Mouse (Mus musculus): ENCODE data around the gene Fgr.
A peak's percentile ranks its signal among the peaks of the same experiment; 100 is the strongest.
"Not testable (repeated sequence)": the region's sequence is repeated elsewhere in the genome, so short reads cannot be mapped to it uniquely, and the experiment has no call there.

The Fgr gene

DNA sequence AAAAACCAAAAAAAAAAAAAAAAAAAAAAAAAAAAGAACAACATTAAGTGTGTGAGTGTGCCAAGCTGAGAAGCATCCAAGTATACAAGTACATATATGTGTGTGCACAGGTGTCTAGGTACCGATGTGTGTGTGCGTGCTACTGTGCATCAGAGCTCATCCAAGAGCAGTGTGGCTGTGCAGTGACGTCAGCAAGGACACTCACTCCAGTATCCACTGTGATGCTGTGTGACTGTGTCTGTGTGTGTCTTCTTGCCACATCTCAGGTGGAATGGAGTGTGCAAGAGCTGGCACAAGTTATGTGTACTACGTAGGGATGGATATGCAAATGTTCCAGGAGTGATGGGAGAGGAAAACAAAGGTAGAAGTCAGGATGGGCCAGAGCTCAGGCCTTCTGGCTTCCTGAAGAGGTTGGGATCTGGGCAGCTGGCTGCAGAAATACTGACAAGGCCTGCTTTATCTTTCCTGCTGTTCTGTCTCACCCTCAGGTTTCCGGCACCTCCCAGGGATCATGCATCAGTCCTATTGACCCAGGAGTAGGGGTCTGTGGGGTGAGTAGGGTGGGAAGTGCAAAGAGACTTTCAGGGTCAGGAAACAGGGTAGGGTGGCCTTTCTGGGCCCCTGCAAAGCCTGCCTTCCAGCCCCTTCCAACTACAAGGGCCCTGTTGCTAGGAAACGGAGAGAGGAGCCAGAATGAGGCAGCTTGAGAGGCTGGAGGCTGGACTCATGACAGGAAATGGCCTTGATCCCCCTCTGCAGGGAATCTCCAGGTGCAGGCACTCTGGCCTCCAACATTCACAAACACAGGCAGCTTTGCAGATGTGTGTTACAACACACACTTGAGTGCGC, 10.0 kb downstream of the Fgr start:
- DNase-seq (ENCODE audit: low spot score): no peak

DNA sequence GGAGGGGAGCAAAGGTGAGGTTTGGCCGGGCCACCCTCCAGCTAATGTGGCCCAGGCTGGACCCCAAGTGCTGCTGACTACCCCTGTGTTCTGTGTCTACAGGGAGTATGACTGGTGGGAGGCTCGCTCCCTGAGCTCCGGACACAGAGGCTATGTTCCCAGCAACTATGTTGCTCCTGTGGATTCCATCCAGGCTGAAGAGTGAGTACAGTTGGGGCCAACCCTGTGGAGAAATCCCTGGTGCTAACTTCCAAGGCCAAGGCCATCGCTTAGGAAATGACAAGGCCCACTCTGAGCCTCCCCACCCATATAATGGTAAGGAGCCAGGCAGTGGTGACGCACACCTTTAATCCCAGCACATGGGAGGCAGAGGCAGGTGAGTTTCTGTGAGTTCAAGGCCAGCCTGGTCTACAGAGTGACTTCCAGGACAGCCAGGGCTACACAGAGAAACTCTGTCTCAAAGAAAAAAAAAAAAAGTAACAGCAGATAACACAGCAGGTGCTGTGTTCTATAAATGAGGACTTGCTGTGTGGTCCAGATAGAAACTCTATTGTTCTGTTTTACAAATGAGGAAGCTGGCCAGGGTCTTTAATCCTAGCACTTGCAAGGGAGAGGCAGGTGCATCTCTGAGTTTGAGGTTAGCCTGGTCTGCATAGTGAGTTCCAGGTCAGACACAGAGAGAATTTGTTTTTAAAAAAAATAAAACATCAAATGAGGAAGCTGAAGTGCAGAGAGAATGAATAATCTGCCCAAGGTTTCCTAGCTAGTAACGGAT, 14.9 kb downstream of the Fgr start:
- DNase-seq (ENCODE audit: low spot score): no peak

GRCm38 (mm10) chr4:132993553-132993952, 19.7 kb downstream of the Fgr start:
- no peak for DNase-seq (ENCODE audit: low spot score)

DNA sequence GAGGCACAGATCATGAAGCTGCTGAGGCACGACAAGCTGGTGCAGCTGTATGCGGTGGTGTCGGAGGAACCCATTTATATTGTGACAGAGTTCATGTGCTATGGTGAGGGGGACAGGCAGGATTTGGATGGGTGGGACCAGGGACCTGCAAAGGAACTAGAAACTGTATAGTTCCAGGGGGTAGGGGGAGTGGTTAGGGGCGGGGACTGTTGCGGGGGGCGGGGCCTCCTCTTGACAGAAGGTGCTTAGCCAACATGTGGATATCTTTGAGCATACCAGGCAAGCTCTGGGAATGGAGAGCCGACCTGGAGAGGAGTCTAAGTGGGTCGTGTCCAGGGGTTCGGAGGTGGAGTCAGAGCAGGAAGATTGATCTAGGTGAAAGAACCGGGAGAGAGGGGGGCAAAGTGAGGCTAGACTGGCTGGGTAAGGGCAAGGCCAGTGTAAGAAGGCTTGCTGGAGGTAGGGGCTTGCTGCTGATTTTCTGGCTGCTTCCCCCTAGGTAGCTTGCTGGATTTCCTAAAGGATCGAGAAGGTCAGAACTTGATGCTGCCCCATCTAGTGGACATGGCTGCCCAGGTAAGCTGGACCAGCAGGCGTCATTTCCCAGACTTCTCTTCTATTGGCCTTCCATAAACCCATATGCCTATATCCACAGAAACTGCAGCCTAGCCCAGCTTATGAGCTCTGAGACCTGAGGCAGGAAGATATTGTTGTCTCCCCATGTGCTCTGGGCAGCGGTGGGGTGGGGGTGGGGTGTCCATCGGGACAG, 23.8 kb downstream of the Fgr start:
- no peak for DNase-seq (ENCODE audit: low spot score)

DNA sequence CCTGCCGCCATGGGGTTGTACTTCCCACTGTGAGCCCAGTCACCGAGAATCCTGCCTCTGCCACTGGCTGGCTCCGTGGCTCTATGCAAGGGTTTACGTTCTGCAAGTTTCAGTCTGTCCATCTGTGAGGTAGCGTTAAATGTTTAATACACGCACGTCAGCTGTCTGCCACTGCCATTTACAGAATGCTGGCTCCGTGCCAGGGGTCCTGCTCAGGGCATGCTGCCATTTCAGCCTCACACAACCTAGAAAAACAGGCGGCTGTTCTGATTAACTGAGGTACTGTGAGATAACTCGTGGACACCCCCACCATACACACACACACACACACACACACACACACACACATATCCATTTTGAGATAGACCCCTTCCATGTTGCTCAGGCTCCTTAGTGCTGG, 29.0 kb downstream of the Fgr start:
- no peak for DNase-seq (ENCODE audit: low spot score)

DNA sequence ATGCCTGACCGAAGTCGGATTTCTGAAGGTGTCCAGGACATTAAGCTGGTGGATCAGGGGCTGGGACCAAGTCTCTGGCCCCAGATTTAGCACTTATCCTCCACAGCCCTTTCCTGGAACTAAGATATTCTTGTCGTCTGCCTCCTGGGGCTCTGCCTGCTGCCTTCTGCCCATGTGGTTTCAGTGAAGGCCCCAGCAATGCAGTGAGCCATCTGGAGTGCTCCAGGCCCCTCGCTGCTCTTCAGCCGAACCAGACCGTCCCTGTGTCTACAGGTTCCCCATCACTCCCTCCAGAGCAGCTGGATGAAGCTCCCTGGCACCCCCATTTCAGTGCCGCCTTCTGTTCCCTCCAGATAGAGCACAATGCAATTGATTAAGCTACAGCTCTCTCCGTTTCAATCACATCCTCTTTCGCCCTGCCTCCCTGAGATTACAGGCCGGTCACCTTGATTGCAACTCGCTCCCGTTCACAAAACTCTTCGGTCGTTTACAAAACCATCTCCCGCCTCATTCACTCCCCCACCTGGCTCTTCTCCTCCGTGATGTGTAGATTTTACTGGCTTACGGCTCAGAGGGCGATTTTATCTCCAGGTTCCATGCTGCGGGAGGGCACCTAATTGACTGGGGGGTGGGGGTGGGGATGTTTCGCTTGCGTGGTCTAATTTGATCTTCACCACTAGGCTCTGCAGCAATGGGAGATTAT, 29.6 kb downstream of the Fgr start:
- no peak for DNase-seq (ENCODE audit: low spot score)

DNA sequence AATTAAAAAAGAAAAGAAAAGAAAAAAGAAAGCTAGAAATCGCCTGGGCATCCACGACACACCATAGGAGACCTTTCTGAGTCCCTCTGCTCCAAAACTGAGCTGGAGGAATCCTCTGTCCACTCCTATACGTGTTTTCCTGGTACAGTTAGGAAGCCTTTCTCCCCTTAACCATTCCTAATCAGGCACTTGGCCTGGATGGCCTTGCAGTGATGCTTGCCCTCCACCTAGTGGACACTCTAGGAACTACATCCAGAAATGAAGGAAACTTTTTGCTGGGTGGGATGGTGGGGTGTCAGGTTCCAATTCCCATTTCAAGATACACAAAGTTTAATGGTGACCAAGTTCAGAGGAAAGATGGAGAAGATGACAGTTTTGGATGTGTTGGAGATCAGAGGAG, 31.3 kb downstream of the Fgr start:
- DNase-seq (ENCODE audit: low spot score): no peak

DNA sequence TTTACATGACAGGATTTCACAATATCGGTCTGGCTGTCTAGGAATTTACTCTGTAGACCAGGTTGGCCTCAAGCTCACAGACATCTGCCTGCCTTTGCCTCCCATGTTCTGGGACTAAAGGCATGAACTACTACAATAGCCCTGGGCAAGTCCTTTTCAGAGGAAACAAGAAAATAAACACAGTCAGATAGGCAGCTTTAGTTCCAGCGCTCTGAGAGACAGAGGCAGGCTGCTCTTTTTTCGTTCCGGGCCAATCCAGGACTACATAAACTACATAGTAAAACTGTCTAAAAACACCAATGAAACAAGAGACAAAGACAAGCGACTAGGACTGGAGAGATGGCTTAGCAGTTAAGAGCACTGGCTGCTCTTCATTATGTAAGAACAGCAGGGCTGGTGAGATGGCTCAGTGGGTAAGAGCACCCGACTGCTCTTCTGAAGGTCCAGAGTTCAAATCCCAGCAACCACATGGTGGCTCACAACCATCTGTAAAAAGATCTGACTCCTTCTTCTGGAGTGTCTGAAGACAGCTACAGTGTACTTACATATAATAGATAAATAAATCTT, 32.1 kb downstream of the Fgr start:
- DNase-seq (ENCODE audit: low spot score): not testable (repeated sequence)

GRCm38 (mm10) chr4:133007513-133008380, 33.9 kb downstream of the Fgr start:
- DNase-seq (ENCODE audit: low spot score): no peak

- no peak for DNase-seq (ENCODE audit: low spot score)
Measured at GRCm38 (mm10) chr4:133009131-133009530, 35.2 kb downstream of the Fgr start.

DNA sequence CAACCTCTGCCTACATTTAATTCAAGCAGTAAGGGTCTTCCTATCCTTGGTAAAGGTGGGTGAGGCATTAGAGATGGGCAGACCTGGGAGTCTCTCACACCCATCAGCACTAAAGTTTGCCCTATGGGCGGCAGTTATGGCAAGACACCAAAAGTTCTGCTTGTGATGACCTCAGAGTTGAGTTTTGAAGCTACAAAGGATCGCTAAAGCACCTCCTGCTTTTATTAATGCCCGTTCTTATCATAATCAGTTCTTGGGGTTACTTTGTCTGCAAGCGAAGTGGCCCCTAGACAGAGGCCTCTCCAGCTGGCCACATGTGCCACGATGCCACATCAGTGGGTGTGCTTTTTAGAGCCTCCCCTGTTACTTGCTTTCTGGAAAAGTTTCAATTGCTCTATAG, 35.8 kb downstream of the Fgr start:
- no peak for DNase-seq (ENCODE audit: low spot score)

DNA sequence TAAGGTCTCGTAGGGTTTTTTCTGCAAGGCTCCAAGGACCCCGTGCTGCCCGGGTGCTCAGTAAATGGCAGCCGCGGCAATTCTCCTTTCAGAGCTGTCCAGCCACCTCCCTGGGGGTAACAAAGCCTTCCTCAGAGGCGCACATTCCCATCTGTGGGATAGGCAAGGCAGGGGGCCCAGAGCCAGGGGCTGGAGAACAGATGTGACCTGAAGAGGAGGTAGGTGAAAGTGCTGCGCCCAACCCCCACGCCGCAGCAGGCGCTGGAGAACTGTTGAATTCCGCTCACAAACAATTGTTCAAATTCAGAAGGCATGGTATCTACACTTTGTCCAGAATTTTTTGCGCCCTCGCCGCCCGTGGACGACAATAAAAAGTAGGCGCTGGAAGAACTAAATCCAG, 36.7 kb downstream of the Fgr start:
- DNase-seq (ENCODE audit: low spot score): no peak

DNA sequence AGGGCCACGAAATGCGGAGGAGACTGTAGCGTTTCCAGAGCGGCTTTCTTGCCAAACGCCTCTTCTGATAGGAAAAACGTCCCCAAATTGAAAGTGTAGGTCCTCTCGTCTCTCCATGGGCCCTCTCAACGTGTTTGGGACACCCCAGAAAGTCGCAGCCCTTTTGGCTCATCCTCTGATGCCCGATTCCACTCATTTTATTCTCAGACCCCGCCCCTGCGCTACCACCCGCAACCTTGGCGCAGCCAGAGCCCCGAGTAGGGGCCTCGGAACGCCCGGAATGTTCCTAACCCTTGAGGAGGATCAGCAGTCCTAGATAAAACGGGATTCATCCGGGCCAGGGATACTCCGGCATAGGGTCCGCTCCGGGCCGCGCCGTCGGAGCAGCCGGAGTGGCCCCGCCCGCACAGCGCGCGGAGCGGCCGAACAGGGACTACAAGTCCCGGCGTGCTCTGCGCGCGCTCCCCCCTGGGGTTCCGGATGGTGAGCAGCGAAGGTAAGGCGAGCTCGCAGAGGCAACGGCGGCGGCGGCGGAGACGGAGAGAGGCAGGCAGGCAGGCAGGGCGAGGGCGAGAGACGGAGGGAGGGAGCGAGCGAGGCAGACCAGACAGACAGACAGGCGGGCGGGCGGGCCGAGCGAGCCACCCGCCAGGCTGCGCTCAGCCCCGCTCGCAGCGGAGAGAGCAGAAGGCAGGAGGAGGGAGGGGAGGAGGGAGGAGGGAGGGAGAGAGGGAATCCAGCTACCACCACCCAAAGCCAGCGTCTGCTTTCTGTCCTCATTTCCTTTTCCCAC, 37.3 kb downstream of the Fgr start, which contains the start of gene Ahdc1:
Gene Ahdc1, plus strand, starts transcription at position 233 of the 793 bp plus-strand sequence.
- DNase-seq (ENCODE audit: low spot score): peak; percentile 87

DNA sequence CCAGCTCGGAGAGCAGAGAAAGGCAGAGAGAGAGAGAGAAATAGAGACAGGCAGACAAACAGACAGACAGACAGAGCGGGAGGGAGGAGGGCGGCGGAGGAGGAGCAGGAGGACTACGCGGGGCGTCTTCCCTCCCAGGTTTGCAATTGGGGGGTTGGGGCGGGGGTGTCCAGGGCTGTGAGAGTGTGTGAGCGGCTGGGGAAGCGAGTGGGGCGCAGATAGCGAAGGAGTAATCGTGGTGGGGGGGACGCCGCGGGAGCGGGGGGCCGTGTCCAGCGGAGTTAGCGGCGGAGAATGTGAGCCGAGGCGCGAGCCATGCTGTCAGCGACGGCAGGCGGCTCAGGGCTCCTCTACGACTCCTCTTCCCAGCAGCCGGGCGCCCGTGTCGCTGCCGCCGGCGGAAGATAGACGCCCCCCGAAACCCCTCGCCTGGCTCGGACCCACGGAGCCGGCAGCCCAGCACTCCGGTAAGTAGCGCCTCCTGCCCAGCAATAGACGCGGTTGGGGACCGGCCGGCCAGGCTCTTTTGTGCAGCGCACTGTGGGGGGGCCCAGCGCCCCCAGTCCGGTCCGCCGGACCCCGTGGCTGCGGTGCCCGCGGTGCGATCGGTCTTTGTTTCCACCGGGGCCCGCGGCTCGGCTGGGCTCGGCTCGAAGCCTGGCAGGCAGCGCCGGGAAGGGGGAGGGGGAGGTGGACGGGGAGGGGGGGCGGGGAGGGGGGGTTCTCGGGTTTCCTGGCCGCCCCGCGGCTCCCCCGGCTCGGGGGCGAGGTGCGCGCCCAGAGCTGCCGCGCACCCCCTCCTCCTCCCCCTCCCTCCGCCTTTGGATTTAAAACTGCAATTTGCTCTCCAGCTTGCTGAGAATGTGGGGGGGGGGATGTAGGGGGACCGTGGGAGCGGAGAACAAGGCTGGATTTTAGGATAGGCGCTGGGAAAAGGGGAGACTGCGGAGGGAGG, 38.2 kb downstream of the Fgr start:
- DNase-seq (ENCODE audit: low spot score): no peak

- DNase-seq (ENCODE audit: low spot score): no peak
Measured at GRCm38 (mm10) chr4:133012776-133013265, 38.9 kb downstream of the Fgr start.

GRCm38 (mm10) chr4:133013266-133013891, 39.5 kb downstream of the Fgr start:
- DNase-seq (ENCODE audit: low spot score): no peak

DNA sequence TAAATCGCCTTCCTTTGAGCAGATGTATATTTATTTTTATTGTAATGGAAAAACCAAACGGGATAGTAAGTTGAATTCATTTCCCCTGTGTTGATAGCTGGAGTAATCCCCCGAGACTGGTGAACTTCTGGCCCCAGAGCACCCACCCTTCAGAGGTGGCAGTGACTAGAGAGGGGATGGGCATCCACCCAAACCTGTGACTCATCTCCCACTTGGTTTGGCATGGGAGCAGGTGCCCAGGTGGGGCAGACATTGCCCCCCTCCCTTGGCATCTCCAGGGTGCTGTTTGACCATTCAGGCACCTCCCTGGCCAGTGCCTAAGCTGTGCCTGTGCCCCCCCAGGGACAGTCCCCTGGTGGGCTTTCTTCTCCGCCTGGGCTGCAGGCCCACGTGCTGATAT, 40.2 kb downstream of the Fgr start:
- no peak for DNase-seq (ENCODE audit: low spot score)
